Mouse (Mus musculus) lung, postnatal 0 days (tissue): ENCODE measurements around the gene Zfp3. TPM values are rescaled to one million over a fixed set of nuclear protein-coding genes. Genes with fewer than 3 reads are reported as not detected.

ENCODE experiments used
- ATAC-seq: fragments of 200-750 bp; cut with Nextera tagmentation; 2 replicates; pipeline ENCODE4 v1.8.0; 2017; ENCODE audit warnings: moderate library complexity
- DNase-seq: peaks from one replicate; pipeline ENCODE4 v3.0.0-alpha.2; 2016; ENCODE audit warnings: low spot score
- H3K27ac ChIP-seq: fragments of 300-500 bp; sonication (generic); 2 replicates; pipeline ENCODE4 v1.5.1; 2014; ENCODE audit warnings: antibody characterized with exemption, mild to moderate bottlenecking, low read length, mixed read lengths
- H3K27me3 ChIP-seq: fragments of 300-500 bp; sonication (generic); replicated peaks from 2 replicates; pipeline ENCODE4 v1.6.1; 2014; ENCODE audit warnings: low read length, mixed read lengths; ENCODE audit not compliant: insufficient read depth
- H3K36me3 ChIP-seq: fragments of 300-500 bp; sonication (generic); 2 replicates; pipeline ENCODE4 v1.6.1; 2014; ENCODE audit warnings: low read length, mixed read lengths; ENCODE audit not compliant: insufficient read depth
- H3K4me1 ChIP-seq: fragments of 300-500 bp; sonication (generic); 2 replicates; pipeline ENCODE4 v1.6.1; 2014; ENCODE audit warnings: antibody characterized with exemption, low read depth, low read length, mixed read lengths; ENCODE audit not compliant: insufficient read depth
- H3K4me2 ChIP-seq: fragments of 300-500 bp; sonication (generic); replicated peaks from 2 replicates; pipeline ENCODE4 v1.6.1; 2014; ENCODE audit warnings: low read depth, mild to moderate bottlenecking, low read length, moderate library complexity, mixed read lengths
- H3K4me3 ChIP-seq: fragments of 300-500 bp; sonication (generic); 2 replicates; pipeline ENCODE4 v1.5.1; 2014; ENCODE audit warnings: low read depth, low read length
- H3K9ac ChIP-seq: fragments of 300-500 bp; sonication (generic); replicated peaks from 2 replicates; pipeline ENCODE4 v1.6.1; 2014; ENCODE audit warnings: low read depth, mild to moderate bottlenecking
- H3K9me3 ChIP-seq: fragments of 300-500 bp; sonication (generic); 2 replicates; pipeline ENCODE4 v1.6.1; 2016; ENCODE audit warnings: low read length, mixed read lengths
- CTCF ChIP-seq: IDR thresholded peaks from 2 replicates; pipeline ENCODE4 v1.5.1; 2016; ENCODE audit warnings: antibody characterized with exemption, mild to moderate bottlenecking
- EP300 ChIP-seq: IDR thresholded peaks from 2 replicates; pipeline ENCODE4 v1.6.1; 2016; ENCODE audit warnings: antibody characterized with exemption, mild to moderate bottlenecking, control low read depth
- WGBS: fragments of 180-500 bp; shearing (Covaris S2); extraction: QIAGEN DNeasy Blood & Tissue Kit; methylation state at CpG from one replicate; pipeline ENCODE4 v1.1.7; 2014; 5-methylcytosine and 5-hydroxymethylcytosine counted together
- polyA plus RNA-seq: library from polyadenylated mRNA; unstranded; fragments of >200 nt; fragmentation: Nextera tagmentation; extraction: Ambion mirVana; gene quantifications from 2 replicates; pipeline ENCODE4 v1.2.1, GENCODE M21; 2015

The Zfp3 gene
- polyA plus RNA-seq, 1 experiment from 2014 or later = 3.6 TPM

GRCm38 (mm10) chr11:70802208-70802864, 38.3 kb downstream of the Zfp3 start:
- Histone ChIP-seq H3K4me2 (no peak overlapping the region), H3K9ac (no peak overlapping the region), H3K27ac (no peak overlapping the region), H3K27me3 (no peaks in the 10 kb centered on the region), H3K9me3 (no peaks in the 10 kb centered on the region), H3K4me1 (no peaks in the 10 kb centered on the region), H3K4me3 (no peak overlapping the region), H3K36me3 (no peaks in the 10 kb centered on the region)
- 93% methylated on average over 2 of the region's 2 CpGs for WGBS
- ATAC-seq (no peak), DNase-seq (no peak)
- no peak for TF ChIP-seq EP300
- TF ChIP-seq CTCF = peak; percentile 13; the same call in 1 of the 2 replicates

DNA sequence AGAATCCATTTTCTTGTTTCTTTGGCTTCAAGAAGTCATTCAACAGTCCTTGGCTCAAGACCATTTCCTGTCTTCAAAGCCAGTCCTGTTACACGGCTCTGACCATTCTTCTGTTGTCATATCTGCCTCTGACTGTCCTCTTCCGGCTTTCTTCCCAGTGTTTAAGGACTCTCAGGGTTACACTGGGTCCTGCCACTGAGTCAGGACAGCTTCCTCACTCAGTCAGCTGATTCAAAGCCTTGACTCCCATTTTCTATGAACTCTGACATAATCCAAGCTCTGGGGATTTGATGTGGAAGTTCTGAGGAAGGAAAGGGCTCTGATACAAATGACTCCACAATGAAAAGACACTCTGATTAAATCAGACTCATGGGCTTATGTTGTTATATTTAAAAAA, 38.9 kb downstream of the Zfp3 start:
- no peak overlapping the region for H3K4me2 ChIP-seq
- H3K36me3 ChIP-seq = no peaks in the 10 kb centered on the region
- TF ChIP-seq EP300 (no peak), CTCF (no peak)
- DNase-seq = no peak
- no peak for ATAC-seq
- H3K4me3 ChIP-seq = no peak overlapping the region
- 54% methylated on average over 2 of the region's 2 CpGs for whole genome bisulfite sequencing
- H3K4me1 ChIP-seq = no peaks in the 10 kb centered on the region
- no peaks in the 10 kb centered on the region for H3K27me3 ChIP-seq
- H3K9me3 ChIP-seq = no peaks in the 10 kb centered on the region
- H3K9ac ChIP-seq = no peak overlapping the region
- no peak overlapping the region for H3K27ac ChIP-seq

DNA sequence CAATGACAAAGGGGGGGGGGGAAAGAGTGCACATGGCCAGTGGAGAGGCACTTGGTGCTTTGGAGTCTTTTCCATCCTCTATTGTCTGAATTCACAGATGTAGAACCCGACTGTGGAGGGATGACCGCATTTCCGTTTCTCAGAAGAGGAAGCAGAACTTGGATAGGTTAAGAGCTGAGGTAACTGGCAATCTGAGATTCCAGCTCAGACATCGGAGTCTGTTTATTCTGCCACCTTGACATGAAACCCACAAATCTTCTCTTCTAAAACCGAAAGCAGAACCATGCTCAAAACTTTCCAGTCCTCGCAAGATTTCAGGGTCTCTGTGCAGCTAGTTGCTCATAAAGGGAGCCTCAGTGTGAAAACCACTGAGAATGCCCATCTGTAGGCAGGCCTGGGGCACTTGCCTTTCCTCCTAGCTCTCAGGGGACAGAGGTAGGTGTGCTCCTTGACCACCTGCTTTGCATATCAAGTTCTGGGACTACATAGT, 39.7 kb downstream of the Zfp3 start:
- TF ChIP-seq CTCF (no peak), EP300 (no peak)
- no peak overlapping the region for H3K4me3 ChIP-seq
- H3K4me2 ChIP-seq = no peak overlapping the region
- no peak for ATAC-seq
- no peak overlapping the region for H3K27ac ChIP-seq
- H3K9me3 ChIP-seq = no peaks in the 10 kb centered on the region
- 48% methylated on average over 6 of the region's 6 CpGs for WGBS
- no peak overlapping the region for H3K9ac ChIP-seq
- H3K27me3 ChIP-seq = no peaks in the 10 kb centered on the region
- DNase-seq = peak; percentile 54
- H3K36me3 ChIP-seq = no peaks in the 10 kb centered on the region
- H3K4me1 ChIP-seq = no peaks in the 10 kb centered on the region

GRCm38 (mm10) chr11:70804395-70804794, 40.4 kb downstream of the Zfp3 start:
- no peaks in the 10 kb centered on the region for H3K27me3 ChIP-seq
- TF ChIP-seq CTCF (no peak), EP300 (no peak)
- ATAC-seq (no peak), DNase-seq (no peak)
- H3K36me3 ChIP-seq = no peaks in the 10 kb centered on the region
- no peak overlapping the region for H3K27ac ChIP-seq
- no peak overlapping the region for H3K4me3 ChIP-seq
- WGBS = 68% methylated on average over 3 of the region's 3 CpGs
- H3K4me2 ChIP-seq = no peak overlapping the region
- no peaks in the 10 kb centered on the region for H3K4me1 ChIP-seq
- no peak overlapping the region for H3K9ac ChIP-seq
- no peaks in the 10 kb centered on the region for H3K9me3 ChIP-seq

DNA sequence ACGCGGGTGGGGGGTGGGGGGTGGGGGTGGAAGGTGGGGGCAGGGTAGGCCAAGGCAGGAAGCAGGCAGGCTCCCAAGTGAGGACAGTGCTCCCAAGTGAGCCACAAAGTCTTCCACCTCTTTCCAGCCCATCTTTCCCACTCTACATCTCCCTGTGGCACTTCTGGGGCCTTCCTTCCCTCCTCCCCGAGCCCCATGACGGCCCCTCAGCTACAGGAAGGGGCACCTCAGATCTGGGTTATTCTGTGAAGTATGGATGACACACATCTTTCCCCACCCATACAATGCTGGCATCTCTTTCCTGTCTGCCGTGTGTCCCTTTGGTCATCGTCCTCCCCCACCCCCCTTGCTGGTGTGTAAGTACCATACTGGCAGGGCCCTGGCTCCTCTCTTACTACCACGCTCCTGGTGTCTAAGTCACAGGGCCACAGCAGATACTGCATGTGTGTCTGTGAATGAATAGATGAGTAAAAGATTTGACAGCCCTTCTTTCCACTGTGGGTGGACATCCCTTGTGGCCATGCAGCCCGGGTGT, 41.7 kb downstream of the Zfp3 start:
- WGBS = 69% methylated on average over 6 of the region's 8 CpGs
- H3K4me2 ChIP-seq = 0 out of 2 replicates have a peak overlapping the region, but pooled peaks have one; percentile 27
- H3K4me1 ChIP-seq = no peaks in the 10 kb centered on the region
- no peak overlapping the region for H3K9ac ChIP-seq
- H3K9me3 ChIP-seq = no peaks in the 10 kb centered on the region
- no peaks in the 10 kb centered on the region for H3K27me3 ChIP-seq
- H3K27ac ChIP-seq = peak overlapping the region; percentile 54; the same call in 1 of the 2 replicates
- no peak for TF ChIP-seq CTCF
- no peak for TF ChIP-seq EP300
- no peak overlapping the region for H3K4me3 ChIP-seq
- DNase-seq = no peak
- no peaks in the 10 kb centered on the region for H3K36me3 ChIP-seq
- ATAC-seq = peak; percentile 57; the same call in 1 of the 2 replicates

DNA sequence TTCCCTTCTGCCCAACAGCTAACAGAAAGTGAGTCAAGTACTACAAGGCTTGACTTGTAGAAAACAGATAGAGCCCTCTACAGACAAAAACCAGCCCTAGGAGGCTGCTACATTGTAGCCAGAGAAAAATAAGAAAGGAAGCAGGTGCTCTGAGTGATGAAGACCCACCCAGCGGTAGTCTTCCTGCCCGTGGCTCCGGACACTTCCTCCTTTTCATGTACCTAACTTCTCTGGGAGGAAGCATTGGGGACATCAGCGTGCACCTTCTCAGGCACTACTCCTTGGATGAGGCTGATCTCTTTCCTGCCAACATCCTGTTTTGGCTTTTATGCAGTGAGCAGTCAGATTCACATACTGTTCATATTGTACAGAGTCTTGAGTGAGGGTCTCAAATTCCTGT, 42.7 kb downstream of the Zfp3 start:
- Histone ChIP-seq H3K36me3 (no peaks in the 10 kb centered on the region), H3K4me3 (no peak overlapping the region), H3K27me3 (no peaks in the 10 kb centered on the region), H3K9ac (no peak overlapping the region), H3K4me1 (no peaks in the 10 kb centered on the region), H3K9me3 (no peaks in the 10 kb centered on the region), H3K27ac (no peak overlapping the region), H3K4me2 (no peak overlapping the region)
- DNase-seq (no peak), ATAC-seq (no peak)
- no peak for TF ChIP-seq CTCF
- TF ChIP-seq EP300 = no peak
- WGBS = 57% methylated on average over 4 of the region's 4 CpGs
